Comparison of ENCODE assay signal across 9 mouse cellular contexts in the genomic region with DNA sequence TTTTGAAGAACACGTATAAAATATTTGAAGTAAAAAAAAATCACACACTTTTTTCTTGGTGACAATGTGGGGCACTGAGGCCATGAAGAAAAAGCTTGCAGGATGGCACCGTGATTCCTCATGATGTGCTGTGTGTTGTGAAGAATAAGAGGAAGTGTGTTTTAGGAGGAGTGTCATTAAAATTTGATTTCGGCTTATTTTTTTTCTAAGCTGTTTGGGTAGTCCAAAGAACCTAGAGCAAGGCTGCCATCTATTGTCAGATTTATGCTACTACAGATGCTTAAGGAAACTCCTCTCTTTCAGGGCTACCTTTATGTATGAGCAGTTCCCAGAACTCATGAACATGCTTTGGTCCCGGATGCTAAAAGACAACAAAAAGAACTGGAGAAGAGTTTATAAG. TPM values are rescaled to one million over a fixed set of nuclear protein-coding genes. Genes with fewer than 3 reads are reported as not detected.
DNase-seq lines count a peak whose midpoint lies in the region; ATAC-seq and TF ChIP-seq lines count a peak whose summit lies in the region.
"Had no signal": no experiment of that assay in that cellular context is flagged by ENCODE, and none has a peak within 500 bp of the region (broad histone marks: within the 10 kb centered on the region; RNA-seq: fewer than 3 reads in every experiment).

No protein-coding gene starts in this region.

- H3K27ac ChIP-seq in heart, embryonic 11.5 days (ENCODE audit: low read depth, low read length) = no peak overlapping the region
- H3K27ac ChIP-seq in midbrain, postnatal 0 days (ENCODE audit: low read depth, low read length) = no peak overlapping the region
- no peak overlapping the region for H3K27ac ChIP-seq in midbrain, embryonic 13.5 days
- no peak overlapping the region for H3K27ac ChIP-seq in forebrain, embryonic 11.5 days (ENCODE audit: low read depth, low read length)
- H3K27ac ChIP-seq: liver, embryonic 15.5 days had no signal

- 66% methylated on average over 4 of the region's 4 CpGs for WGBS in heart, embryonic 11.5 days (ENCODE audit: insufficient replicate concordance)
- 40% methylated on average over 4 of the region's 4 CpGs for WGBS in midbrain, postnatal 0 days
- 58% methylated on average over 4 of the region's 4 CpGs for WGBS in midbrain, embryonic 13.5 days
- WGBS in forebrain, embryonic 11.5 days = 68% methylated on average over 4 of the region's 4 CpGs

- H3K4me2 ChIP-seq in heart, embryonic 11.5 days = no peak overlapping the region
- no peak overlapping the region for H3K4me2 ChIP-seq in midbrain, postnatal 0 days (ENCODE audit: low read depth, low read length, poor library complexity, severe bottlenecking)
- no peak overlapping the region for H3K4me2 ChIP-seq in midbrain, embryonic 13.5 days (replicated peaks)
- no peak overlapping the region for H3K4me2 ChIP-seq in forebrain, embryonic 11.5 days (ENCODE audit: low read depth, low read length, severe bottlenecking)
- H3K4me2 ChIP-seq: liver, embryonic 15.5 days had no signal

- no peaks in the 10 kb centered on the region for H3K9me3 ChIP-seq in heart, embryonic 11.5 days (replicated peaks; ENCODE audit: control insufficient read depth, low read length)
- no peaks in the 10 kb centered on the region for H3K9me3 ChIP-seq in midbrain, postnatal 0 days (ENCODE audit: low read length)
- H3K9me3 ChIP-seq in midbrain, embryonic 13.5 days = no peaks in the 10 kb centered on the region
- H3K9me3 ChIP-seq in forebrain, embryonic 11.5 days (ENCODE audit: control insufficient read depth, low read length) = no peaks in the 10 kb centered on the region
- H3K9me3 ChIP-seq: liver, embryonic 15.5 days had no signal

- peak; percentile 78 for DNase-seq in heart, adult 11 months
- peak; percentile 81 for DNase-seq in midbrain, postnatal 0 days (ENCODE audit: low spot score)
- peak; percentile 35 for DNase-seq in embryo, embryonic 11.5 days (ENCODE audit: low read depth, low spot score)
- no peak for DNase-seq in forebrain, embryonic 11.5 days (ENCODE audit: low spot score)
- DNase-seq in neural tube, embryonic 10.5 days (ENCODE audit: extremely low spot score, low spot score) = no peak

- H3K36me3 ChIP-seq in heart, embryonic 11.5 days (ENCODE audit: control insufficient read depth, insufficient read depth, low read length) = peaks cover 8% of the 10 kb centered on the region
- peaks cover 21% of the 10 kb centered on the region for H3K36me3 ChIP-seq in midbrain, postnatal 0 days (ENCODE audit: insufficient read depth, low read length)
- peaks cover 19% of the 10 kb centered on the region for H3K36me3 ChIP-seq in midbrain, embryonic 13.5 days
- no peaks in the 10 kb centered on the region for H3K36me3 ChIP-seq in forebrain, embryonic 11.5 days (ENCODE audit: control insufficient read depth, insufficient read depth, low read length)

- no peak overlapping the region for H3K4me3 ChIP-seq in heart, embryonic 11.5 days (ENCODE audit: low read depth, low read length)
- H3K4me3 ChIP-seq in midbrain, postnatal 0 days (ENCODE audit: low read depth, low read length) = no peak overlapping the region
- no peak overlapping the region for H3K4me3 ChIP-seq in midbrain, embryonic 13.5 days (replicated peaks)
- H3K4me3 ChIP-seq in forebrain, embryonic 11.5 days (ENCODE audit: low read depth, low read length) = no peak overlapping the region
- H3K4me3 ChIP-seq: liver, embryonic 15.5 days had no signal

- H3K4me1 ChIP-seq in heart, embryonic 11.5 days (ENCODE audit: control insufficient read depth, insufficient read depth, low read length) = peaks cover 26% of the 10 kb centered on the region
- no peaks in the 10 kb centered on the region for H3K4me1 ChIP-seq in midbrain, postnatal 0 days (ENCODE audit: insufficient read depth, low read length)
- peaks cover 44% of the 10 kb centered on the region for H3K4me1 ChIP-seq in midbrain, embryonic 13.5 days (replicated peaks)
- H3K4me1 ChIP-seq in forebrain, embryonic 11.5 days (replicated peaks; ENCODE audit: control insufficient read depth, insufficient read depth, low read length) = peaks cover 2% of the 10 kb centered on the region

- H3K9ac ChIP-seq in heart, embryonic 11.5 days (ENCODE audit: low read depth, low read length) = no peak overlapping the region
- no peak overlapping the region for H3K9ac ChIP-seq in midbrain, postnatal 0 days (replicated peaks; ENCODE audit: low read length, poor library complexity, severe bottlenecking)
- H3K9ac ChIP-seq in midbrain, embryonic 13.5 days (replicated peaks) = no peak overlapping the region
- no peak overlapping the region for H3K9ac ChIP-seq in forebrain, embryonic 11.5 days (ENCODE audit: low read length)
- H3K9ac ChIP-seq: liver, embryonic 15.5 days had no signal

- no peak for ATAC-seq in heart, embryonic 11.5 days (replicated peaks; ENCODE audit: insufficient number of reproducible peaks, low FRiP score, low TSS enrichment)
- ATAC-seq in midbrain, postnatal 0 days (ENCODE audit: low FRiP score) = no peak
- no peak for ATAC-seq in midbrain, embryonic 13.5 days
- peak; percentile 76 for ATAC-seq in neutrophil, adult 5-6 weeks (ENCODE audit: extremely low read depth, insufficient number of reproducible peaks, low FRiP score, poor library complexity, severe bottlenecking)
- no peak for ATAC-seq in forebrain, embryonic 11.5 days (replicated peaks; ENCODE audit: low FRiP score)

- no peaks in the 10 kb centered on the region for H3K27me3 ChIP-seq in heart, embryonic 11.5 days (ENCODE audit: control insufficient read depth, insufficient read depth, low read length)
- H3K27me3 ChIP-seq in midbrain, postnatal 0 days (ENCODE audit: insufficient read depth, low read length) = no peaks in the 10 kb centered on the region
- no peaks in the 10 kb centered on the region for H3K27me3 ChIP-seq in midbrain, embryonic 13.5 days
- no peaks in the 10 kb centered on the region for H3K27me3 ChIP-seq in forebrain, embryonic 11.5 days (ENCODE audit: control insufficient read depth, insufficient read depth, low read length)
- H3K27me3 ChIP-seq: liver, embryonic 15.5 days had no signal

- peak; percentile 82 for TF ChIP-seq CTCF in midbrain, postnatal 0 days (IDR thresholded peaks at IDR 0.05)

RNA-seq across cellular contexts. Expression of a gene that starts 32.2 kb away (rescaled TPM):
- polyA plus RNA-seq in heart, embryonic 11.5 days (2014; fragmentation: Nextera tagmentation; extraction: Ambion mirVana) = 49.2 and 57.9 TPM in 2 replicates
- total RNA-seq in midbrain, postnatal 0 days (2014; rRNA removed) = 32.7 and 34.5 TPM in 2 replicates
- 25.4 and 27.6 TPM in 2 replicates for polyA plus RNA-seq in midbrain, postnatal 0 days (2015; fragmentation: Nextera tagmentation; extraction: Ambion mirVana)
- polyA plus RNA-seq in midbrain, embryonic 13.5 days (2015; fragmentation: Nextera tagmentation; extraction: Ambion mirVana) = 48.8 and 49.8 TPM in 2 replicates
- 113 and 119 TPM in 2 replicates for total RNA-seq in neutrophil, adult 5-6 weeks (2017)
- polyA plus RNA-seq in forebrain, embryonic 11.5 days (2014; fragmentation: Nextera tagmentation; extraction: Ambion mirVana) = 64.0 and 67.2 TPM in 2 replicates

Comparison
In these comparisons a context has a peak if more than half of its experiments do, and no peak if none do; other contexts are left out.
1. DNase-seq: peak in heart, adult 11 months (single experiment), midbrain, postnatal 0 days (single experiment) and embryo, embryonic 11.5 days (single experiment); none in forebrain, embryonic 11.5 days (single experiment) and neural tube, embryonic 10.5 days (single experiment).